Mouse (Mus musculus): ENCODE results near the gene Suv39h2. TPM values are rescaled to one million over a fixed set of nuclear protein-coding genes. Genes with fewer than 3 reads are reported as not detected.

The Suv39h2 gene
- total RNA-seq, 2 experiments from 2014 or later = 1.3 to 1.8 TPM

DNA sequence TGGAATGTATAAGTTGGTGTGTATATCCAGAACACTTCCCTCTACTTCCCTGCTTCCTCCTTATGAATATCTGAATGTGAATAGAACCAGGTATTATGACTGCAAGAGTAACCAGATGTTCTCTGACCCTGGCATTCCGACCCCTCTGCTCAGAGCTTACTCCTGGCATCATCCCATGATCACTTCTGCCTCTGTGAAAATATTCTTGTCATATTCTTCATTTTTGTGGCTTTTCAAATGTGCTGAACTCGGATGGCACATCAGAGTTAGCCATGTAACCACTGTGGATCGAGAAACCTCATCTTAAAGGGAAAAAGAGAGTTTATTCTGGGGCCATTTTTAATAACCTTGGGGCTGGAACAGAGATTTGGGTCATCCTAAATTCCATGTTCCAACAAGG, 52.3 kb downstream of the Suv39h2 start, which contains the start of gene Meig1:
Gene Meig1 (minus strand): TSS at position 101 of the 400 bp plus-strand sequence.
- no peak for DNase-seq

DNA sequence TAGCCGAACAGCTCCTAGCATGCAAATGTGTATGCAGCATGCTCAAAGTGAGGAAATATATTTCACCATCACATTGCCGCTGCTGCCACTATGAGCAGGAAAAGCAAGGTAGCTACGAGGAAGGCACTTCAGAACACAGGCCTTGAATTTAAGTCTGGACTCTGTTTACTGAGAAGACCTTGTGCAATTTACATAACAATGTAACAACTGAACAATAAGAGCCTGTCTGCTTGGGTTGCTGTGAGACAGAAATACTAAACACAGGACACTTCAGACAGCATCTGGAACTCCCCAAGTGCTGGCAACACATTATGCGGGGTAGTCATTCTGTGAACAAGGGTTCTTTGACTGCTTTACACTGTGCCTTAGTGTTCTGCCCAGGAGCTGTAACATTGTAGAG, 54.7 kb downstream of the Suv39h2 start:
- DNase-seq = no peak

DNA sequence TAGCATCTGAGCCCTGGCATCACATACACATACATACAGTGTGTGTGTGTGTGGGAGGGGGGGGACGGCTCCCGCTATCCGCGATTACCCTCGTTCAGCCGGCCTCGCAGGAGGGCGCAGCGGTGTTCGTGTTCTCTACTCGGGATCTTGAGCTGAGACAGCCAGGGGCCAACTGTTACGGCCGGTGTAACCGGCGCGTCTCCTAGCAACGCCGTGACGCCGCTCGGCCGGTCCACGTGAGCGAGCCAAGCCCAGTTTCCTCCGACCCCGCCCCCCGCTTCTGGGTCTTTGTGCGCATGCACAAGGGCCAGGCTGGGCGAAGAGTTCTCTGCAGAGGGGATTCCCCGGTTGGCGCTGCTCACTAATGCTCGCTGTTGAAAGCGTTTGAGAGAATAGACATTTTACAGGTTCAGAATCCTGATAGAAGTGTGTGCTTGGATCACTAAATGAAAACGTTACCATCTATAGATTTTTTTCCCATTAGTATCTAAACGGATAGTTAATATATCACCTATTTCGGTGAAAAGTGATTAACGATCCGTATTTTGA, 55.9 kb downstream of the Suv39h2 start:
- peak; percentile 93 for DNase-seq

DNA sequence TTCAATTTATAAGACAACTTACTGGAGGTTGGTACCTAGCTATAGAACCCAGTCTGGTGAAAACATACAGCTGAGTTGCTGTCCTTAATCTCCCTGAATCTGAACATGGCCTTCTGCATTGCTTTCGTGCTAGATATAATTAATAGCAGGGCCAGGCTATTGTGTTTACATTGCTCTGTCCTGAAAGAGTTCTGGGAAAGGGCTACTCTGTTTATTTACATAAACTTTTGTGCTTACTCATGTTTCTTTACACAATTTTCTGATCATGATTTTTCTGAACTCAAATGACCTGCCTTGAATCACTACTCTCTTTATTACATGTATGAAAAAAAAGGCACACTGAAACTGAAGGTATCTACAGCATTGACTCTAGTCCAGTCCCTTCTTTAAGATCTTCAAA, 59.2 kb downstream of the Suv39h2 start:
- DNase-seq = no peak

DNA sequence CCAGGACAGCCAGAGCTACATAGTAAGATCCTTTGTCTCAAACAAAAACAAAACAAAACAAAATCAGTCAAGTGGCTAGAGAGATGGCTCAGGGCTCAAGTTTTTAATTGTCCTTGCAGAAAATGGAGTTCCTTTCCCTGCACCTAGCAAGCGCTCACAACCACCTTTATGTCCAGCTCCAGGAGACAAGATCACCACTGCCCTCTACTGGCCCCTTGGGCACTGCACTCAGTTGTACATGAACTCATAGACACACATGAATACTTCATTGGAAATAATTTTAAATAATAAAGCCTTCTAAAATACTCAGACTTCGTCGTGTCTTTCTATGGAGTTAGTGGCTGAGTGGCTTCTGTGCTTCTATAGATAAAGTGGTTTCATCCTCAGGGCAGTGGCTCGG, 60.6 kb downstream of the Suv39h2 start:
- DNase-seq = peak; percentile 58

DNA sequence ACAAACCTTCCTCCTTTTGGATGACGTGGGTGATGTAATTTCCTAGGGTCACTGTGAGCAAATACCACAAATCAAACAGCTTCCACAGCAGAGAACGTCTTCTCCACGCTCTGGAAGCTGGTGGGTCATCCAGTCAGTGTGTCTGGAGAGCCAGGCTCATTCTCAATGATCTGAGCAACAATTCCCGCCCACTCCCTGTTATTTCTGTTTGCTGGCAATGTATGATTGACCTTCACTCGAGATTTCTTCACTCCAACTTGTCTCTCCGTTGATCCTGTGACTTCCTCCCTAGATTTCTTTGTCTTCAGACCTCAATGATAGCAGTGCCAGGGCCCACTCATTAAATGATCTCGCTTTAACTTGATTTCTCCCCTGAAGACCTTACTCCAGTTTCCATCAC, 67.1 kb downstream of the Suv39h2 start:
- DNase-seq = no peak

DNA sequence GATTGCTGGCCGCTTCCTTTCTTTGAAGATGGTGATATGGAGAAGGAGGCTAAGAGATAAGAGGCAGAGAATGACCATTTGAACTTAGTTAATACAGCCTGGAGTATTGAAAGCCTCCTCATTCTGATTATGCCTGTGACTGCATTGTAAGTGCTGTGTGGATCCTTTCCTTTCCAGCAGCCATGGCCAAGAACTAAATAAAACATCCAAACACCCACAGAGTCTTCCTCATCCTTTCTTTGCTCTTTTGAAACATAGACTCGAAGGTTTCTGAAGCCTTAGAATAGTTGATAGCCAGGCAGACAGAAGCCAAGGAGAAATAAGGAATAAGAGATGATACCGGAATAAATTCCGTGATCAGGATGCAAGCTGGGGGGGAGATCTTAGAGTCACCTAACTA, 68.8 kb downstream of the Suv39h2 start:
- no peak for DNase-seq

Other genes with a start within 250 kb of the Suv39h2 start
- 10 to 100 TPM in 1 of 2 experiments, 1 to 10 TPM in 1; 9.9 to 14.3 TPM for gene Nmt2, start 190.8 kb downstream of the Suv39h2 start, total RNA-seq (2021)
- 1 to 10 TPM; 6.2 to 9.1 TPM for gene Rpp38, start 142.4 kb downstream of the Suv39h2 start, total RNA-seq (2021)
- gene Acbd7, start 138.9 kb downstream of the Suv39h2 start, total RNA-seq (2021) = under 1 TPM; 0.49 to 0.93 TPM
- gene Olah, start 77.8 kb downstream of the Suv39h2 start, total RNA-seq (2021) = not detected
- gene Meig1, start 52.4 kb downstream of the Suv39h2 start, total RNA-seq (2021) = under 1 TPM in 1 of 2 experiments, not detected in 1; 0.47 TPM
- gene Dclre1c, start 50.9 kb downstream of the Suv39h2 start, total RNA-seq (2021) = 1 to 10 TPM; 2.9 to 4.5 TPM
- 1 to 10 TPM; 1.2 to 1.9 TPM for gene Gm45902, start 37.8 kb upstream of the Suv39h2 start, total RNA-seq (2021)
- 10 to 100 TPM; 20.2 to 23.9 TPM for gene Hspa14, start 37.8 kb upstream of the Suv39h2 start, total RNA-seq (2021)
- gene Cdnf, start 38.0 kb upstream of the Suv39h2 start, total RNA-seq (2021) = 10 to 100 TPM; 13.3 to 14.0 TPM
- gene Fam107b, start 95.5 kb upstream of the Suv39h2 start, total RNA-seq (2021) = 10 to 100 TPM; 12.7 to 14.0 TPM

All from gastrocnemius, postnatal 10 days (tissue).